Mouse (Mus musculus) left cerebral cortex, adult 9 months (tissue): ENCODE measurements around the gene Lama1.
"Not testable (repeated sequence)": the region's sequence is repeated elsewhere in the genome, so short reads cannot be mapped to it uniquely, and the experiment has no call there.

Source experiments
- DNase-seq, 2 experiments: peaks; one replicate each; pipeline ENCODE4 v3.0.0; 2022; ENCODE audit warnings: low spot score in 2 of 2

Gene Lama1

DNA sequence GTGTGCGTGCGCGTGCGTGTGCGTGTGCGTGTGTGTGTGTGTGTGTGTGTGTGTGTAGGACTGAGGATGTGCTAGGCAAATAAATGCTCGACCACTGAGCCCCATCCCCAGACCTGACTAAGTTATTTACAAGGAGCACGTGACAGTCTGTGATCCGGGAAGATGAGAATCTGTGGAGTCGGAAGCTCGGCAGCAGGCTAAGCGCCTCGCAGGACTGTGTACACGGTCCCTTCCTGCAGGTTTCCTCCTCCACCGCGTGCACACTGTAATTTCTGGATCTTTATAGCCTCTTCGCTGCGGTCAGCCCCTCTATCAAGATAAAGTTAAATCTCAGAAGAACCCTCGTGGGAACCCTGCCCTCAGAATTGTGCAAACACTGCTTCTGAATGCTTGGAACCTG lies 18.4 kb downstream of the Lama1 start:
- no peak for DNase-seq

DNA sequence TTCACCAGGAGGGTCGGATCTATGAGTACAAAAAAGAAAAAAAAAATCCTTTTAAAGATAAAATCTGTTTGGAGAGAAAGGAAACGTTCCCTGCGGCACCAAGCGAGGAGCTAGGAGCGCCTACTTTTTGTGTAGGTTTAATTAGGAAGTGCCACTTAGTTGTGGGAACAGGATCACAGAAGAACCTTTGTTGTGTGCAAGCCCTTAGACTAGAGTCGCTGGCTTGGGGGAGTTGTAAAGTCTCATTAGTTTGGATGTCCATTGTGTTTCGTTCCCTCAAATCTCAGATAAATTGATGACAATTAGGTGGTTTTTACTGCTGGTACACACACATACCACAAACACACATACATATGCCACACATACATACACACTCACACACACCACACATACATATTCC lies 25.0 kb downstream of the Lama1 start:
- no peak for DNase-seq

DNA sequence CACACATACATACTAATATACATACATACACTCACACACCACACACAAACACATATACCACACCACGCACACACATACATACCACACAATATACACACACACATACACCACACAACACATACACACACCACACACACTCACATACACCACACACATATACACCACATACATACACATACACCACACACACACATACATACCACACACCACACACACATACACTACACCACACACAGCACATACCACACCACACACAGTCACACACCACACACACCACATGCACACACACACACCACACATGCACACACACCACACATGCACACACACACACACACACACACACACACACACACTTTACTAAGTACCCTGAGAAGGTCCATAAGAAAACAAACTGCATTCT lies 25.5 kb downstream of the Lama1 start:
- DNase-seq: no peak

DNA sequence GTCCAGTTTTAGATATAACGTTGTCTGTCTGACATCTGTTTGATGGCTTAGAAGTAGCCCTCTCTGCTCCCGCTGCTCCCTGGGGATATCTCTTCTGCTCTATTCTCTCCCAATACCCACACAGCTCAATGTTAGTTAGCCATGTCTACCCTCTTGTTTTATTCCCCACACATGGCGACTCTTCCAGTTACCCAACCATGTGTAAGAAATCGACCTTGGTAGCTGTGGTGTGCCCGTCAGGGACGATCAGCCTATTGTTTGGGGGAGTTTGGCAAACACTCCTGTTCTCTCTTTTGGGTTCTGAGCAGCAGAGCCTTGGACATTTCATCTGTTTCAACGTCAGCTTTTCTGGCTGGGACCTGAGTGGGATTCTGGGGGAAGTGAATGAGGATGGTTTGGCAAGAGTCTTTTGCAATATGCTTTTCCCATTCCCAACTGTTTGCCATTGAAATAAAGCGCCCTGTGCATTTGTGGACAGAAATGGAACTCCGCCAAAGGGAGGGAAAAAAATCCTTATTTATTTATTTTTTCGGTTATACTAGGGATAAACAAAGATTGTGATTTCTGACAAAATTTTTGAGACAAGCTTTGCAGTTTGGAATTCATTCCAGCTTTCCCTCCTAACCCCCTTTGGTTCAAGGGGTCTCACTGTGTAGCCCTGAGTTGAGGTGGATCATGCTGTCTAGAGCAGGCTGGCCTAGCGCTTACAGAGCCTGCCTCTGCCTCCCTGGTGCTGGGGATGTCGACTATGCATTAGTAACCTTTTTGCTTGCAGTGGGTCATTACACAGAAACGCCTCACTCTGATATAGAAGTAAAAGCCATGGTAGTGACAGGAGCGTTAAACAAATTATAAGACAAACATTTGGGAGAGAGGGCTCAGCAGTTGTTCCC lies 26.4 kb downstream of the Lama1 start:
- no peak for DNase-seq

DNA sequence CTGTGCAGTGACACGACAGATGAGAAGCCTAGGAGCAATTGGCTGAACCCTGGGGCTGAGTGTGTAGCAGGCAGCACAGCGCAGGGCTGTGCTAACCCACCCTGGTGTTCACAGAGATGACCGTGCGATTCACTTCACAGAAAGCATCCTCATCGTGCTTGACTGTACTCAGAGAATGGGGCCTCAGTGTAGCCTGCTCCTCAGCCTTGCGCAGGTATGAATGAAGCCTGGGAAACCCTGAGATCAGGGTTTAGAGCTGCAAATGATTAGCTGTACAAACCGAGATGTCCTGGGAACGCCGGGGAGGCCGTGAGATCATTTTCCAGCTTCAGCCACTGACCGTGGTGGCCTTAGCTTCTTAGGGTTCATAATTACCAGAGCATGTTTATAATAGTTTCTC lies 29.5 kb downstream of the Lama1 start:
- no peak for DNase-seq

DNA sequence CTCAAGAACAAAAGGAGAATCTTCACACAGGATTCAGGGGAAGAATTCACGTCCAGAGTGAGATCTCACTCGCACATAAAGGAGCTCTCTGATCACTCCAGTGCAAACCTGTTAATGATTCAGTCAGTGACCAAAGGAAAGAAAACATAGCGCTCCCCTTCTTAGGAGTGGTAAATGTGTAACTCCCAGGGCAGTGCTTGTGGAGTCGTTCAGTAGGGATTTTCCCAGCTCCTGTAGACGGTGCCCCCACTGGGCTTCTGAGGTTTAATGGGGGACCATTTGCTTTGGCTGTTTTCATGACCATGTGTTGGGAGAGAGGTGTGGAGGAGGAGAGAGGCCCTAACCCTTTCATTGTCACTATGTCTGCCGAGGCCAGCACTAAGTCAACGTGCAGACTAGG lies 31.7 kb downstream of the Lama1 start:
- no peak for DNase-seq

DNA sequence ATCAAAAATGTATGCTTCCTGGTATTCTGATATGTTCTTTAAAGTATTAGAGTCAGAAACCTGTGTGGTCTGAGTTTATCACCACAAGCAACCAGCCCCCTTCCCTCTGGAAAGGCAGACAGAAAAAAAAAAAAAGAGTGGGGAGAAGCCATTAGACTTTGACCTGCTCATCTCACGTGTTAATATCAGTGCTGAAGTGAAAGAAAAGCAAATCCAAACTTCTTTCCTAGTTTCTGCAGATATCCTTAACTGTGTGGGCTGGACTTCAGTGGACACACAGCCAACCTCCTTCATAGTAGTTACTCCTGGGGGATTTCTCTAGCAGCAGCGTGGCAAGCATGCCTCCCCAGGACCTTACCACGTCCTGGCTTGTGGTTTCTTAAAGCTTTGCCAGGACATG lies 34.0 kb downstream of the Lama1 start:
- DNase-seq: no peak

DNA sequence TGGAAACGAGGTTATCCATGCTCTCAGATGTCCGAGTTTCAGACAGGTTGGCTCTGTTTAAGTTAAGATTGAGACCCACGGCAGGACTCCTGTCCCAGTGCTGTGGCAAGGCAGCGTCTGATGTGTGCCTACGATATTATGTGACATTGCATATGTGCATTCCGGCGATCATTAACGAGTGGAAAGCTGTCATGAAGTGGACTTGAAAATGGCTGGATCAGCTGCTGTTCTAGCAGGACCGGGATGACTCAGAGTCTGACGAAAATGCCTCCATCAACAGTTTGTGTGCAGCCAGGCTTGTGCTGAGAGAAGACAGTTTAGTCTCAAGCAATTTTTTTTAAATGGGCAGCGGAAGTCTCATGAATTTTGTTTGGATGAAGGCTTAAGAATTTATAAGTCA lies 34.9 kb downstream of the Lama1 start:
- DNase-seq: no peak

DNA sequence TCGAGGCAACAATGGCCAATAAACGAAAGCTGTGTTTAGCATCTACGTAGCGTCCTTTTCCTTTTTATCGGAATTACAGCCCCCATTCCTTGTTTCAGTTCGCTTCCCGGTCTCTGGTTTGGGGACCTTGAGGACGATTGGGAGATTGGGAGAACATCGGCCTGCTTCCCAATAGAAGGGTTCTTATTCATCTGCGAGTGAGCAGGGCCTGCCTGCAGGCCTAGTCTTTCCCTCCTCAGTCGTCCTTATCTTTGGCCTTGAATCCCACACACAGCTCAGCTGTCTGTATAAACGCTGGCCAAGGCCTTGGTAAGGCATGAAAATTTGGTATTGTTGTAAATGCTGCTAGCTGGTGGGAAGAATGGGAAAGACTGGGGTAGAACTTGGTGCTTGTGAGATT lies 36.5 kb downstream of the Lama1 start:
- no peak for DNase-seq

DNA sequence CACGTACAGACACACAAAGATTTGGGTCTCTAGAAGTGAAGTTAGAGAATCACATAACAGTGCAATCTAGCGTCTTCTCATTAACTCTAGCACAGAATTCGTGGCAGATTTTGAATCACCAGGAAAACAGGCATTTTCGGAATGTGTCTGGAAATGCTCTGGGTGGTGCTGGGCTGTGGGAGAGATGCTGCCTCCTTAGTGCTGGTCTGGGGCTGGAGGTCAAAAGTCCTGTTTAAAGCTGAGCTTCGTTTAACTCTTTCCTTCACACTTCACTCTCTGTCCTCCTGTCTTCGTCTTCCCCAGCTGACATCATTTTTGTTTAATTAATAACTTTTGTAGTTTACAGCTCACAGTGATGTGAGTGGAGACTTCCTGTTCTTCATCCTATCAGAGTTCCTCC lies 38.7 kb downstream of the Lama1 start:
- DNase-seq: no peak

DNA sequence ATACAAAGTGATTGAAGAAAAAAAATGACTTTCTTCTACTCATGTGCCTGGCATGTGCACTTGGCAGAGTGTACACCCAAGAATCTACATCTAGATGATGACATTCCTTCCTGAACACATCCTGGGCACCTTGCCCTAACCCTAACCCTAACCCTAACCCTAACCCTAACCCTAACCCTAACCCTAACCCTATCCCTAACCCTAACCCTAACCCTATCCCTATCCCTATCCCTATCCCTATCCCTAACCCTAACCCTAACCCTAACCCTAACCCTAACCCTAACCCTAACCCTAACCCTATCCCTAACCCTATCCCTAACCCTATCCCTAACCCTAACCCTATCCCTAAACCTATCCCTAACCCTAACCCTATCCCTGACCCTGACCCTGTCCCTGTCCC lies 44.2 kb downstream of the Lama1 start:
- DNase-seq: not testable (repeated sequence)

DNA sequence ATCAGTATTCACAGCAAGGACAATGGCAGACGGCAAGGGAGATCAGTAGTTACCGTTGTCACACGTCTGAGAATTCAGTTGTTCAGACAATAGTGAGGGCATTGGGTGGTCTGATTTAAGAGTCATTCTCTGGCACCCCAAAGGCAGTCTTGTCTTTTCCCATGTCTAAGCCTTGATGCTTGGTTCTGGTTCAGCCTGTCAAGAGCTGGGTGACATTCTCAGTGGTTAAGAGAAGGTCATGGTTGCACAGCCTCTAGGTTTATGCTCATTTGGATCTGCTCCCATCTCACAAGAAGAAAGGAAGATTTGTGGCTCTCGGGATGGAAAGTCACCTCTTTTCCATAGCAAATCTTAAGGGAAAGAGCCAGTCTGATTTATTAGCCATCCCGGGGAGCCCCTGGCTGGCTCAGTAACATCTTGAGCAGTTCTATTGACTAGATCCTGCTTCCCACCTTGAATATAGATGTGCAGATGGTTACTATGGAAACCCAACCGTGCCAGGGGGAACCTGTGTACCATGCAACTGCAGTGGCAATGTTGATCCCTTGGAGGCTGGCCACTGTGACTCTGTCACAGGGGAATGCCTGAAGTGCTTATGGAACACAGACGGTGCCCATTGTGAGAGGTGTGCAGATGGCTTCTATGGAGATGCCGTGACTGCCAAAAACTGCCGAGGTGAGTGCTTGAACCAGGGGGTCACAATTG lies 67.3 kb downstream of the Lama1 start:
- no peak for DNase-seq

DNA sequence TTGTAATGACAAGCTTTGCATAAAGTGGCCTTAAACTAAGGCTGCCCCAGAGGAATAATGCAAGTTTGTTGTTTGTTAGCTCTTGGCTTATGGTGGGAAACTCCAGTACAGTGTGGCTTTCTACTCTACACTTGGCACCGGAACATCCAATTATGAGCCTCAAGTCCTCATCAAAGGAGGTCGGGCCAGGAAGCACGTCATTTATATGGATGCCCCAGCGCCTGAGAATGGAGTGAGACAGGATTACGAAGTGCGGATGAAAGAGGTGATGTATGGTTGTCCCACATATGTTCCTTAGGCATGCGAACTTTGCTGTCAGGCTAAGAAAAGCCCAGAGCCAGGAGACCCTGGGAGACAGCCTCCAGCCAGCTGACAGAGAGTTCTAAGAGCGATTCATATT lies 76.5 kb downstream of the Lama1 start:
- DNase-seq: no peak

DNA sequence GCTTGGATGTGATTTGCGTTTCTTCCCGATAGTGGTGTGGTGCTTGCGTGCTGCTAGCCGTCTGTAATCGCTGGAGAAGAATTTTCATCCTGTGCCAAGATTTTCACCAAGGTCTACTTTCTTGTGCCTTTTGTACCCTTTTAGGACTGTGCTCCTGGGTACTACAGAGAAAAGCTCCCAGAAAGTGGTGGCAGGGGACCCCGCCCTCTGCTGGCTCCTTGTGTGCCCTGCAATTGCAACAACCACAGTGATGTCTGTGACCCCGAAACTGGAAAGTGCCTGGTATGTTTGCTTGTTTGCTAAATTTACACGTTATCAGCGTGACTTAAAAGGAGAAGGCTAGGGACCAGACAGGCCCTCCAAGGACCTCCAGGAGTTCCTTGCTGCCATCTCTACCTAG lies 79.7 kb downstream of the Lama1 start:
- no peak for DNase-seq

DNA sequence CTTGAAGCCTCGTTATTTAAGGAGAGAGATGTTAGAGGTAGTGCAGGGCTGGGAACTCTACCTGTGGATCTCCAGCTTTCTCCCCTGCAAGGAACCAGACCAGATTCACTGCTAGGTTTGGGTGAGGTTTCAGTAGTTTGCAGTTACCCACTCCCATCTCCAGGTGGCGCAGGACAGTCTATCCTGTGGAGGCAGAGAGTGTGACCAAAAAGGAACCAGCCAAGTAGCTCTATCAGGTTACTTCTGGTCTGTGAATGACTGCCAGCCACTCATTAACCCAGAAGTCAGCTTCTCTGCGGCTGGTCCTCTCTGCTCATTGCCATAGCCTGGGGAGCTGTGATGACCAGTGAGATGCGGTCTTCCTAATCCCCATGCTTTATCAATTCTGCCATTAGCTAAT lies 82.8 kb downstream of the Lama1 start:
- DNase-seq: no peak

DNA sequence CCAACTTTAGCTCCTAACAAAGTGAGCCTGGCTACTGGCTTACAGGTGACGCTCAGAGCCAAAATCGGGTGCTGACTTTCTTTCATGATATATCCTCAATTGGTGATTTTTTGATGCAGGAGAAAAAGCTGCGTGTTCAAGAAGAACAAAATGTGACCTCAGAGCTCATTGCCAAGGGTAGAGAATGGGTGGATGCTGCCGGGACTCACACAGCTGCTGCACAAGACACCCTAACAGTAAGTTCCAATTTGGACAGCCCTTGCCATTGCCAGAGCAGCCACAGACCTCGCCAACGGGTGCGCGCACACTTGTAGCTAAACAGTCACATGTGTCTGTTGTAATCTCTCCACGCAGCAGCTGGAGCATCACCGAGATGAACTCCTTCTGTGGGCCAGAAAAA lies 94.0 kb downstream of the Lama1 start:
- no peak for DNase-seq

DNA sequence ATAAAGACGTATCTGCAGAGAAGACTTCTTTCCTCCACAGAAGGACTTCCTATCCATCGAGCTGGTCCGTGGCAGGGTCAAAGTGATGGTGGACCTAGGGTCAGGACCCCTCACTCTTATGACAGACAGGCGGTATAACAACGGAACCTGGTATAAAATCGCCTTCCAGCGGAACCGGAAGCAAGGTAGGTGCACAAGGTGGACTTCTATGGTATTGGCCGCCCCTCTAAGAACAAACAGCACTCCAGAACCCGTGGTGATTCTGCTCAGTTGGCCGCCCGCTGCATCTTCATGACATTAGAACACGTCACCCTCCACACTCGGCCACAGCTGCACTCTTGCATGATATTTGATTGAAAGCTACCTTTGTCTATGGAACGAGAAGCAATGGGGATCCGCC lies 112.1 kb downstream of the Lama1 start:
- no peak for DNase-seq

DNA sequence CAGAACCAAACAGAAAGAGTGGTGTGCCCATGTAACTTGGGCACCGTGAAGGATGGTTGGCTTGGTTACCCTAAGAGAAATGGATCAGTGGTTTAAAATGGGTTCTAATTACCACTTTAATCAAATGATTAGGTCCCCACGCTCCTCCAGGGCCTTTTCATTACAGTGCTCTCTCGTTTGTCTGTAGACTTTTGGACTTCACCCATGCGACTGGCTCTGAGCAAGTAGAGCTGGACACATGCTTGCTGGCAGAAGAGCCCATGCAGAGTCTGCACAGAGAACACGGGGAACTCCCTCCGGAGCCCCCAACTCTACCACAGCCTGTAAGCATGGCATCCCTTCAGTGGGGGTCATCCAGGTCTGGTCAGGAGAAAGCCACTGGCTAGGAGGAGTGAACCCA lies 116.6 kb downstream of the Lama1 start:
- DNase-seq: no peak

DNA sequence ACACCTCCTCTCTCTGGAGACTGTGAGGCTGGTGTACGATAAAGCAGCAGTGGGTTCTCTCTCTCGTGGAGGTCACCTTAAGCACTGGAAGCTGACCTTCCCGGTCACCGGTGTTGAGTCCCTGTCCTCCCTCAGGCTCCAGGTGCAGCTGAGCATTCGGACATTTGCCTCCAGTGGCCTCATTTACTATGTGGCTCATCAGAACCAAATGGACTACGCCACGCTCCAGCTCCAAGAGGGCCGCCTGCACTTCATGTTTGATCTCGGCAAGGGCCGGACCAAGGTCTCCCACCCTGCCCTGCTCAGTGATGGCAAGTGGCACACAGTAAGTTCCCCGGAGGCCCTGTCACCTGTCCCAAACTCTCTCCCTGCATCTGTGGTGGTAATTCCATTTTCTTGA lies 118.7 kb downstream of the Lama1 start:
- DNase-seq: no peak

DNA sequence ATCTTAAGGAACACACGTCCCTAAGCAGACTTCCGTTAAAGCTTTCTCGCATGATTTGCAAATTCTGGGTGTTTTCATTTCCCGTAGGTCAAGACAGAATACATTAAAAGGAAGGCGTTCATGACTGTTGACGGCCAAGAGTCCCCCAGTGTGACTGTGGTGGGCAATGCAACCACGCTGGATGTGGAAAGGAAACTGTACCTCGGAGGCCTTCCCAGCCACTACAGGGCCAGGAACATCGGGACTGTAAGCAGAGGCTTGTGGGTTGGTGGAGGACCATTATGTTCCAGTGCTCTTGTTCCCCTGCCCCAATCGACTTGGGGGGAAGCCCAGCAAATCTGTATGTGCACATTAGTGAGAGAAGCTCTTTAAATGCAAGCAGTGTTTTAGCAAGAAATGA lies 119.9 kb downstream of the Lama1 start:
- no peak for DNase-seq

DNA sequence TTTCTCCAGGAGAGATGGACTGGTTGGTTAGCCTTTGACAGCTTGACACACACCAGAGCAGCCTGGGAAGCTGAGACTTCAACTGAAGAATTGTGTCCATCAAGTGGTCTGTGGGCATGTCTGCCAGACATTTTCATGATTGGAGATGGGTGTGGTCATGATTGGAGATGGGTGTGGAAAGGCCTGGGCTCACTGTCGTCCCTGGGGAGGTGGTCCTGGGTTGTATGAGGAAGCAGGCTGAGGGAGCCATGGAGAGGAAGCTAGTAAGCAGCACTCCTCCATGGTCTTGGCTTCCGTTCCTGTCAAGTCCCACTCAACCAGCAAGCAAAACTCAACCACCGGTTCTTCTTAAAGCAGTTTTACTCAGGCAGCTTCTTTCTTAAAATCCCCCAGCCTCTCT lies 130.4 kb downstream of the Lama1 start:
- DNase-seq: no peak

DNA sequence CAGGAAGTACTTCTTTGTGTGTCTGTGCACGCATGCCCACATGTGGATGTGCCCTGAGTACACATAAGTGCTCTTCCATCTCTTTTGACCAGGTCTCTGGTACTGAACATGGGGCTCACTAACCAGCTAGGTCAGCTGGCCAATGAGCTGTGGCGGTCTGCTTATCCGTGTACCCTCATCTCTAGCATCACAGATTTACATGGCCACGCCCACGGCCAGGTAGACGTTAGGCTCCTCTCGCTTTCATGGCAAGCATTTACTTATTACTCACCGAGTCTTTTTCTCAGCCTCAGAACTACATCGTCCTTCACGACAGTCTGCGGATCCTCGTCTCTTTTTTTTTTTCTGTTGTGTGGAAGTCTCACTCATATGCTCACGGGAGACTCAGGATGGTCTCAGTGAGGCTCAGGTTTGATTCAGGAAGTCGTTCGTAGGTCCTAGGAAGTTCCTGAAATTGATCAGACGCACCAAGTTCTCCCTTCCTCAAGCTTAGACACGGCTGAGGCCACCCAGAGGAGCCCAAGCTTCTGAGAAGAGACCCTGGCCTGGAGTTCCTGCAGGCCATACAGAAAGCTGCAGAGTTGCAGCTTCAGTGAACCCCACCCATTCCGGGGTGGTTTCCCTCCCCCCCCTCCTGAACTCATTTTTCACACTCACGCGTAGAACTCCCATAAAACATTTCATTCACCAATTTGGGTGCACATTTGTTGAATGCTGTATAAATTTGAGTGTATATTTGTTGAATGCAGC lies 139.3 kb downstream of the Lama1 start:
- no peak for DNase-seq
